Mouse (Mus musculus) adrenal gland, postnatal 4 days (tissue): ENCODE results near the gene C2cd2. TPM values are rescaled to one million over a fixed set of nuclear protein-coding genes. Genes with fewer than 3 reads are reported as not detected.
"Not testable (repeated sequence)": the region's sequence is repeated elsewhere in the genome, so short reads cannot be mapped to it uniquely, and the experiment has no call there.

ENCODE experiments used
- DNase-seq, 2 experiments: peaks; one replicate each; pipeline ENCODE4 v3.0.0; 2021 to 2022; ENCODE audit warnings: low spot score in 2 of 2, mixed read lengths in 2 of 2
- long read RNA-seq, 2 experiments: library from polyadenylated mRNA; stranded (forward); transcript quantifications; one replicate each; pipeline ENCODE4 v2.0.0; 2021
- total RNA-seq, 2 experiments: library from RNA; stranded (reverse); gene quantifications; 2 replicates each; pipeline ENCODE4 v1.2.3; 2021

C2cd2 gene
- 10 to 100 TPM; 26.2 to 27.3 TPM for total RNA-seq
- long read RNA-seq, experiment 1, full-length matches to known transcripts = 6 of 12 reads
- long read RNA-seq, experiment 1, partial matches to known transcripts = 0 of 12 reads
- long read RNA-seq, experiment 1, other reads (novel, unspliced or antisense) = 6 of 12 reads
- long read RNA-seq, experiment 2, full-length matches to known transcripts = 11 of 26 reads
- long read RNA-seq, experiment 2, partial matches to known transcripts = 2 of 26 reads
- long read RNA-seq, experiment 2, other reads (novel, unspliced or antisense) = 13 of 26 reads

GRCm38 (mm10) chr16:97962151-97962948 lies at the start of gene C2cd2, which contains the start of gene Zbtb21:
TSS of gene C2cd2 (minus strand) at chr16:97962598.
TSS of gene Zbtb21 (minus strand) at chr16:97962622.
- peak; percentile 92 to 96 for DNase-seq

- DNase-seq = not testable (repeated sequence)
These were observed 35.0 kb upstream of the C2cd2 start for GRCm38 (mm10) chr16:97997383-97997731.

GRCm38 (mm10) chr16:97996616-97997382 lies 34.4 kb upstream of the C2cd2 start, which contains the start of gene B230307C23Rik:
TSS of gene B230307C23Rik (plus strand) at chr16:97997315.
- DNase-seq = peak; percentile 49 to 73

GRCm38 (mm10) chr16:97995849-97996615 lies 33.6 kb upstream of the C2cd2 start:
- DNase-seq = peak in 1 of 2 experiments; percentile 28

DNA sequence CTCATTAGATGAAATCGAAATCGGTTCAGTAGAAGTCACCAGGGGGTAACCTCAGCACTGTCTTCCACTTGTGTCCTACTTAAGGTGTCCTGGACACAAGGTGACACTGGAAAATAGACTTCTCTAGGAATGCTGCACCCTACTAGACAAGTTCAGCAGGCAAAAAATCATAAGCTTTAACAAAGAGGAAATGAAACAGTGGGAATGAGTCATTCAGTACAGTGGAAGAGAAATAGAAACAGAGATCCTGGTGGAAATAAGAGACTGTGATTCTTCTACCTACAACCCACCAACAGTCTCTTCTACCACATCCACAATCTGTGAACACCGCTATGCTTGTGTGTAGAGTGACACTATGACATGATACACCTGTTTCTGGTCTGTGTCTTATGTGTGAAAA lies 30.1 kb upstream of the C2cd2 start:
- not testable (repeated sequence) for DNase-seq

GRCm38 (mm10) chr16:97991517-97991916 lies 29.1 kb upstream of the C2cd2 start:
- no peak for DNase-seq

DNA sequence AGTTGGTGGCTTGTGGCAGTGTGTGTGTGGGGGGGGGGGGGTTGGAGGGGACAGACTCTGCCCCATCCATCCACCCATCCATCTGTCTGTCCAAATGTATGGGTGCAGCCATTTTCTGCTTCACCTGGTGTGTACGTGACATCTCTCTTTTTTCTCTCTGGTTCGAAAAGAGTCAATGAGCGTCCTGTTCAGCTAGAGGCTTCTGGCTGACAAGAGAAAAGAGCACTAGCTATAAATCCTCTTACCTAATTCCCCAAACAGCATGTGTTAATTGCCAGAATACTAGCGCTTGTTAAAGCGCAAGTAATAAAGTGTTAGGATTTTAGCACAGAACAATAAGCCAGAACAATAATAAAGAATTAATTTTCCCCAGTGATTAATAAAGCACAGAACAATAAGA lies 22.2 kb upstream of the C2cd2 start:
- DNase-seq = no peak

DNA sequence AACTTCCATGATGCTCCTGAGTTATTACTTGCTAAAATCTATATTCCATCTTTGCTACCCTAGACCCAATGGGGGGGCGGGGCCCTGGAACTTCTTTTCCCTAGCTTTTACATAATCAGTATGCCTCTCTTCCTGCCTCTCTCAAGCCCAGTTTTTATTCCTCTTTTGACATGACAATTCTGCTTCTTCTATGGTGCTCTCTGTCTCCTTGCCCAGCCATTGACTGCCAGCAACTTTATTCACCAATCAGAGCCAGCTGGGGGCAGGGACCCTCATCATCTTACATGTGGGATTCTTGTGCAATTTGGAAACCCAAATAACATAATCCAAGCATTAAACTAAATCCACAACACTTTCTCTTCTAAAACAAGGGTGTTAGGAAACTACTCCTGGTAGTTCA lies 19.0 kb upstream of the C2cd2 start:
- DNase-seq = no peak

DNA sequence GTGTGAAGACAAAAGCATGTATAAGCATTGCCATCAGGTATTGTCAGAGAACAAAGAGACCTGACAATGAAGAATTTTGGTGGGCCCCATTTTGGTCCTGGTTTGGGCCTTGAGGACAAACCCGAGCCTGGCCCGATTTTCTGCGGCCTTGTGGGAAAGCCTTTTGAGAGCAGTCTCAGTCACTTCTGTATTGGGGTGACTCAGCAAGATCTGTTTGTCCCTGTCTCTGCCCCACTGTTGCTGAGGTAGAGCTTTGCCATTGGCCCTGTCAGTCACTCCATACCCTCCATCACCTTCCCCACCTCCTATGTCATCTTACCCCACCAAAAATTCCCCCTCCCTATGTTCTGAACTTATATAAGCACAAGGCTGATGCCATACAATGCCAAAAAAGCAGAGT lies 15.3 kb upstream of the C2cd2 start:
- no peak for DNase-seq

- no peak for DNase-seq
These were observed 14.9 kb upstream of the C2cd2 start for GRCm38 (mm10) chr16:97977277-97977676.

GRCm38 (mm10) chr16:97963956-97964540 lies 1.6 kb upstream of the C2cd2 start:
- no peak for DNase-seq

DNA sequence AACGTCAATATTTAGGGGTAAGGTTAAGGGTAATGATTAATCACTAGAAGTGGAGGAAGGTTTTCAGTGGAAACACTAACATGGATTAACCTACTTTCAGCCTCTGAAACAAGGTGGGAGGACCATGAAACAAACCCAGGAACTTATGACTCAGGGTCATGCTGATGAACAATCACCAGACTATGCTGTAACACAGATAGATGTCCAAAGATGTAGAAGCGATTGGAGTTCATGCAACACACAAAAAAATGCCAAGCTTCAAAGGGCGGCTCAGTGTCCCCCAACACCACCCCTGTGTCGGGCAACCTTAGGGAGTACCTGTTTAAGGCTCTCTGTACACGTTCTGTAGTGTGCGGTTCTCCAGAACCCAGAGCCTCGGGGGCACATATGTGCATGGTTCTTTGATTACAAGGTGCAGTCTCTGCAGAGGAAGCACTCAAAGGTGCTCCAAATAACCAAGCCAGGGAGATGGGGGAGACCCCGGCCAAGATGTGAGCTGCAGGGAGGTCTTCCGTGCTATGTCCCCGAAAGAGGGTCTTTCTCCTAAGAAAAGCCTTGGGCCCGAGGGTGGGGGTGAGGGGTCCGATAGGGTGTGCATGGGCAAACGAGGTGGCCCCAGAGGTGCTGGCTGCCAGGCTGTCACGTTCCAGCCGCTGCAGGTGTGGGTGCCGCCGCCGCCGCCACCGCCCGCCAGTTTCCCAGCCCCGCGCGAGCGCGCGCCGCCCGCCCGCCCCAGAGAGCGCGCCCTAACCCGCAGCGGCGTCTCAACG lies 832 bp downstream of the C2cd2 start:
- DNase-seq = peak in 1 of 2 experiments; percentile 7

GRCm38 (mm10) chr16:97960348-97960747 lies 2.0 kb downstream of the C2cd2 start:
- no peak for DNase-seq

- DNase-seq = no peak
These were observed 3.9 kb downstream of the C2cd2 start for GRCm38 (mm10) chr16:97958401-97958973.

DNA sequence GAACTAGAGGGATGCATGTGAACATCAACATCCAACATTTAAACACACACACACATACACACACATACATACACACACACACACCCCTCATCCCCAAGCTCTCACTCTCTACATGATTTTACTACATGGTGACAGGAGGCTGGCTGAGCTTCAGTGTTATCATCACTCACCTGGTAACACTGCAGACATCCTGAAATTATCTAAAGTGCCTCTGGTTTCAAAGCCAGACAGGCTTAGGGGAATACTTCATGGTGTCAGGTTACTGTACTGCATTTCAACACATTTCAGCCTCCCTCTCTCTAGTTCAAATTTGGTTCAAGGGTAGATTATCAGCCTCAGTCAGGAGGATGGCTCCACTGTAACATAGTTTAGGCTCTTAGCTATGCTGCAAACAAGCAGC lies 4.8 kb downstream of the C2cd2 start:
- no peak for DNase-seq

GRCm38 (mm10) chr16:97956011-97956410 lies 6.4 kb downstream of the C2cd2 start:
- no peak for DNase-seq

GRCm38 (mm10) chr16:97953300-97953699 lies 9.1 kb downstream of the C2cd2 start:
- DNase-seq = no peak

DNA sequence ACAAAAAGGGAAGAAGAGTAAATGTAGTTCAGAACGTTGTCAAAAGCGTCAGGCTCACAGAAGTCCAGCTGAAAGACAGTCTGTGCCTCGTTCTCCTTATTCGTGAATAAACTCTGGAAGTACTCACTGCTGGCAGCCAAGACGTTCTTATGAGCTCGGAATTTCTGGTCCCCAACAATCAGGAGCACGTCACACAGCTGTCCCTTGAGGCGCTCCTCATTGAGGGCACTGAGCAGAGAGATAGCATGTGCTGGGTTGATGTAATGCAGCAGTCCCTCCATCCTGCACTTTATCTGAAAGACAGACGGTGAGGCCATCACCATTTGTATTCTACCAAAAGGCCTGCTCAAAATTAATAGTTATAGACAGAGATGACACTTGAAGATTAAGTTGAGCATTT lies 9.6 kb downstream of the C2cd2 start:
- DNase-seq = no peak

GRCm38 (mm10) chr16:97952371-97952770 lies 10.0 kb downstream of the C2cd2 start:
- no peak for DNase-seq
